Mouse (Mus musculus): ENCODE measurements around the gene Wdr44.

Wdr44 gene

GRCm38 (mm10) chrX:23840921-23841320, 148.1 kb downstream of the Wdr44 start:
- DNase-seq = no peak

All from cerebellum, adult 11-12 months (tissue).